Mouse (Mus musculus) MEL (cell line): ENCODE data around the gene Egfl7.

ENCODE experiments used
- CTCF ChIP-seq, 3 experiments: IDR thresholded peaks in 2 of 3; conservative IDR thresholded peaks in 1 of 3; 2 replicates each; pipeline ENCODE4 v1.5.1; 2011 to 2012; ENCODE audit warnings: low read length in 3 of 3, low read depth in 2 of 3, mild to moderate bottlenecking in 2 of 3, improper control_type of control experiment in 1 of 3, inconsistent platforms in 1 of 3, mixed read lengths in 1 of 3, moderate library complexity in 1 of 3; ENCODE audit not compliant: control insufficient read depth in 1 of 3, insufficient read depth in 1 of 3, poor library complexity in 1 of 3, severe bottlenecking in 1 of 3
- EP300 ChIP-seq, 2 experiments: IDR thresholded peaks; 2 replicates each; pipeline ENCODE4 v1.6.1; 2011; ENCODE audit warnings: improper control_type of control experiment in 2 of 2, low read length in 2 of 2, low read depth in 1 of 2, mild to moderate bottlenecking in 1 of 2
- GATA1 ChIP-seq: IDR thresholded peaks from 2 replicates; pipeline ENCODE4 v1.6.1; 2011; ENCODE audit warnings: low read depth, low read length, improper control_type of control experiment
- HCFC1 ChIP-seq: IDR thresholded peaks from 2 replicates; pipeline ENCODE4 v1.6.1; 2012; ENCODE audit warnings: low read depth, mild to moderate bottlenecking, inconsistent platforms, low read length, improper control_type of control experiment, moderate library complexity
- MAX ChIP-seq: IDR thresholded peaks from 2 replicates; pipeline ENCODE4 v1.6.1; 2011; ENCODE audit warnings: low read length, improper control_type of control experiment
- MXI1 ChIP-seq: IDR thresholded peaks from 2 replicates; pipeline ENCODE4 v1.6.1; 2011; ENCODE audit warnings: mild to moderate bottlenecking, low read depth, low read length, improper control_type of control experiment
- NRF1 ChIP-seq: IDR thresholded peaks from 2 replicates; pipeline ENCODE4 v1.6.1; 2014; ENCODE audit warnings: low read depth, mild to moderate bottlenecking, inconsistent platforms, low read length, improper control_type of control experiment, moderate library complexity; ENCODE audit not compliant: poor library complexity, insufficient read depth, severe bottlenecking
- POLR2AphosphoS5 ChIP-seq: IDR thresholded peaks from 2 replicates; pipeline ENCODE4 v1.6.1; 2012; ENCODE audit warnings: low read depth, borderline replicate concordance, mild to moderate bottlenecking, inconsistent platforms, low read length, moderate library complexity, mixed read lengths
- TAL1 ChIP-seq: IDR thresholded peaks from 2 replicates; pipeline ENCODE4 v1.6.1; 2012; ENCODE audit warnings: mild to moderate bottlenecking, inconsistent platforms, low read length, moderate library complexity, mixed read lengths
- UBTF ChIP-seq: IDR thresholded peaks from 2 replicates; pipeline ENCODE4 v1.6.1; 2012; ENCODE audit warnings: low read depth, mild to moderate bottlenecking, inconsistent platforms, low read length, improper control_type of control experiment, moderate library complexity, borderline replicate concordance; ENCODE audit not compliant: insufficient read depth
- ZNF384 ChIP-seq: IDR thresholded peaks from 2 replicates; pipeline ENCODE4 v1.6.1; 2012; ENCODE audit warnings: low read depth, mild to moderate bottlenecking, inconsistent platforms, low read length, improper control_type of control experiment

GRCm38 (mm10) chr2:26597810-26598209 is 18.0 kb downstream of the Egfl7 start:
- TF ChIP-seq CTCF (IDR thresholded peaks at IDR 0.05 in 2 of 3, conservative IDR thresholded peaks at IDR 0.05 in 1 of 3; ENCODE audit: control insufficient read depth in 1 of 3, insufficient read depth in 1 of 3, low read depth in 2 of 3, low read length in 3 of 3, poor library complexity in 1 of 3, severe bottlenecking in 1 of 3) (no peak), POLR2AphosphoS5 (no peak), MAX (no peak), MXI1 (no peak), GATA1 (no peak), UBTF (no peak), NRF1 (no peak), TAL1 (no peak), EP300 (IDR thresholded peaks at IDR 0.05; ENCODE audit: low read depth in 1 of 2, low read length in 2 of 2) (no peak), HCFC1 (no peak), ZNF384 (no peak)
